Mouse (Mus musculus) embryonic facial prominence, embryonic 12.5 days (tissue): Measurements from ENCODE around the gene Rspo1. TPM values are rescaled to one million over a fixed set of nuclear protein-coding genes. Genes with fewer than 3 reads are reported as not detected.
"Not testable (repeated sequence)": the region's sequence is repeated elsewhere in the genome, so short reads cannot be mapped to it uniquely, and the experiment has no call there.

Source experiments
- ATAC-seq: fragments of 200-750 bp; cut with Nextera tagmentation; 2 replicates; pipeline ENCODE4 v1.8.0; 2017; ENCODE audit not compliant: insufficient number of reproducible peaks, insufficient read depth, low FRiP score, low TSS enrichment
- H3K27ac ChIP-seq: fragments of 300-500 bp; sonication (generic); 2 replicates; pipeline ENCODE4 v1.5.1; 2016; ENCODE audit warnings: mild to moderate bottlenecking
- H3K27me3 ChIP-seq: fragments of 300-500 bp; sonication (generic); 2 replicates; pipeline ENCODE4 v1.6.1; 2016; ENCODE audit warnings: mild to moderate bottlenecking, moderate library complexity
- H3K36me3 ChIP-seq: fragments of 300-500 bp; sonication (generic); 2 replicates; pipeline ENCODE4 v1.6.1; 2016; ENCODE audit warnings: mild to moderate bottlenecking
- H3K4me1 ChIP-seq: fragments of 300-500 bp; sonication (generic); 2 replicates; pipeline ENCODE4 v1.6.1; 2016
- H3K4me2 ChIP-seq: fragments of 300-500 bp; sonication (generic); replicated peaks from 2 replicates; pipeline ENCODE4 v1.6.1; 2016; ENCODE audit warnings: mild to moderate bottlenecking, moderate library complexity
- H3K4me3 ChIP-seq: fragments of 300-500 bp; sonication (generic); 2 replicates; pipeline ENCODE4 v1.5.1; 2016; ENCODE audit warnings: mild to moderate bottlenecking
- H3K9ac ChIP-seq: fragments of 300-500 bp; sonication (generic); 2 replicates; pipeline ENCODE4 v1.6.1; 2016; ENCODE audit warnings: mild to moderate bottlenecking, moderate library complexity
- H3K9me3 ChIP-seq: fragments of 300-500 bp; sonication (generic); 2 replicates; pipeline ENCODE4 v1.6.1; 2016; ENCODE audit warnings: mild to moderate bottlenecking, moderate library complexity
- WGBS: fragments of 180-500 bp; shearing (Covaris S2); methylation state at CpG from one replicate; pipeline ENCODE4 v1.1.7; 2016; 5-methylcytosine and 5-hydroxymethylcytosine counted together
- polyA plus RNA-seq: library from polyadenylated mRNA; unstranded; fragments of >200 nt; fragmentation: Nextera tagmentation; extraction: Ambion mirVana; gene quantifications from 2 replicates; pipeline ENCODE4 v1.2.1, GENCODE M21; 2016

The Rspo1 gene
- 7.2 and 11.4 TPM in 2 replicates for polyA plus RNA-seq

DNA sequence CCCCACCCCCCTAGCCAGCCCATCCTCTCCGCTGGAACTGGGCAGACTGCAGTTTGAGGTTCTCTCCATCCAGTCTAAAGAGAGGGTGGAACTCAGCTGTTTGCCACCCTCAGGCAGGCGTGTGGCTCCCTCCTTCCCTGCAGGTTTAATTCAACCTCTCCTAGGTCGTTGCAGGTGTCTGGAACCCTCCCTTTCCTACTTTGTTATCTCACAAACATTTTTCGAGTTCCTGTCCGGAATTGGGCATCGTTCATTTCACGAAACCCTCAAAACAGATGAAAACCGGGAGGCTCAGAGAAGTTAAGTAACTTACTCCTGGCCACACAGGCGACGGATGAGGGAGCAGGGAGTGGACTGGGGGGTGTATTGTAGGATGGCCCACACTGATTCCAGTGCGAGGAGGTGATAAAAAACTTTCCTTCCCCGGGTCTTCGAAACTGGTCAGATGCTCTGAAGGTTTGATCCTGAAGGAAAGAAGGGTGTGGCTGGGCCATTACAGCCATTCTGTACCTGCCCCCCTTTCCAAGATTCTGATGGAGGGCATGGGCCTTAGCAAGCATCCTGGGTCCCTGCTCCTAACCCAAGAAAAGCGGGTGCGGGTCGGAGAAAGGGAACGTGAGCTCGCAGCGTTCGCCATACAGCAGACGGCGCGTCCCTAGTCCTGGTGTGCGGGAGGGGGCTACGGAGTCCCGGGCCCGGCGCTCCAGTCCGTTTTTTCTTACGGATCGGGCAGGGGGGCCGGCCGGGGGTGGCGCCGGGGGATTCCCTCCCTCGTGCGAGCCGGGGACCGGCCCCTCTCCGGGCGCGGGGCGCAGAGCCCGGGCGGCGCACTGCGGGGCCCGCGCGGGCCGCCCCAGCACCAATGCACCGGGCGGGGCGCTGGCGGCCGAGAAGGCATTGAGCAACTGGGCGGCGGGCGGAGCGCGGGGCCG lies at the start of gene Rspo1:
Gene Rspo1, plus strand, starts transcription at position 760 of the 932 bp plus-strand sequence.
- peak; percentile 23; the same call in 1 of the 2 replicates for ATAC-seq
- Histone ChIP-seq H3K36me3 (no peaks in the 10 kb centered on the region), H3K27ac (no peak within 1 kb of the TSS), H3K4me1 (peaks cover 52% of the 10 kb centered on the region), H3K27me3 (peaks cover 92% of the 10 kb centered on the region), H3K4me2 (peak within 1 kb of the TSS; percentile 74), H3K4me3 (peak within 1 kb of the TSS; percentile 51), H3K9ac (peak within 1 kb of the TSS; percentile 54), H3K9me3 (no peaks in the 10 kb centered on the region)
- WGBS, result 1% methylated on average over 37 of the region's 62 CpGs

DNA sequence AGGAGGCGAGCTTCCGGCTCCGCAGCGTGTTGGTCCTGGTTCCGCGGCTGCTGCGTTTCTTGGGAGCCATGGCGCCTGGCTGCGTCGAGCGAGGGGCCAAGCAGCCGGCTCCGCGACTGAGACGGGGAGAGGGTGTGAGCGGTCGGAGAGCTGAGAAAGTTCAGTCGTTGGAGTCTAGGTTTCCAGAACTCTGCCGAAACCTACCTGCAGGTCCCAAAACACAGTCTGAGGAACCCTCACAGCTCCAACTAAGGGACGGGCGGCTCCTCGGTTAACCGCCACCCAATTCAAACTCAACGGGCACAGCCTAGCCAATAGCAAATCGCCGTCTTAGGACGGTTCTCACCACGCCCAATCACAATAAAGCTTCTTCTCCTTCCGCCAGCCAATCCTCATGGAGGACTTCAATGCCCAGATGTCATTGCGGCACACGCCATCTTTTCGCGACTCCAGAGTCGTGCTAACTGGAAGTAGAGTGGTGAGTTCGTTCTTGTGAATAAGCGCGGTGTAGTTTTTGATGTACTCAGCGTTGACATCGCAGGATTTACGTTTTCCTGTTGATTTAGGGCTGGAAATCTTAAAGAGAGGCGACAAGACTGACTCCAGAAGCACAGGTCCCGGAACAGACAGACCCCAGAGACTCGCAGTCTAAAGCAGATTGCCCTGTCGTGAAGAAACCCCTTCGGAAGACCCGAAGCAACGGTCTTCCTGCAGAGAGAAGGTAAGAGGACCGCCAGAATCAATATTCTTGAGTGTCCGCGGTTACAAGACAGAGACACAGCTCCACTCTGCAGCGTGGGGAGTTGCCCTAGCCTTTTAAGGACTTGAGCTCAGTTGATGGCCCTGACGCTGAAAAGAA lies 49.4 kb upstream of the Rspo1 start, which contains the start of gene 9930104L06Rik:
Gene 9930104L06Rik, plus strand, starts transcription at position 436 of the 859 bp plus-strand sequence.
- peaks cover 21% of the 10 kb centered on the region; the same call in 1 of the 2 replicates for H3K36me3 ChIP-seq
- H3K27me3 ChIP-seq, result no peaks in the 10 kb centered on the region
- WGBS, result under 1% methylated on average over 52 of the region's 52 CpGs
- ATAC-seq, result peak; percentile 95
- peak within 1 kb of the TSS; percentile 47; the same call in 1 of the 2 replicates for H3K27ac ChIP-seq
- peak within 1 kb of the TSS; percentile 80 for H3K9ac ChIP-seq
- H3K9me3 ChIP-seq, result no peaks in the 10 kb centered on the region
- peaks cover 19% of the 10 kb centered on the region for H3K4me1 ChIP-seq
- H3K4me3 ChIP-seq, result peak within 1 kb of the TSS; percentile 81
- H3K4me2 ChIP-seq, result peak within 1 kb of the TSS; percentile 89

DNA sequence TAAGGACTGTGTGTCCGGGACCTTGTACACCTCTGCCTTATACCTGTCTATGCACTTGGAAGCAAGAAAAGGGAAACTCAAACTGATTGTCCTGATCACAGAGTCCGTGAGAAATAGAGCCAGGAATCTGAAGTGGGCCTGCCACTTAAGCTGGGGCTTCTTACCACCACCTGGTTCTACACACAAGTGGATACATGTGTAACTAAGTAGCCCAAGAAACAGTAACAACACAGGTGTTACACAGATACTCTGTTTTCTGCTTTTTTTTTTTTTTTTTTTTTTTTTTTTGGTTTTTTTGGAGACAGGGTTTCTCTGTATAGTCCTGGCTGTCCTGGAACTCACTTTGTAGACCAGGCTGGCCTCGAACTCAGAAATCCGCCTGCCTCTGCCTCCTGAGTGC lies 47.0 kb upstream of the Rspo1 start, which contains the start of gene Cdca8:
Gene Cdca8, minus strand, starts transcription at position 101 of the 400 bp plus-strand sequence.
- H3K4me2 ChIP-seq, result peak within 1 kb of the TSS; percentile 89; the same call in 1 of the 2 replicates

DNA sequence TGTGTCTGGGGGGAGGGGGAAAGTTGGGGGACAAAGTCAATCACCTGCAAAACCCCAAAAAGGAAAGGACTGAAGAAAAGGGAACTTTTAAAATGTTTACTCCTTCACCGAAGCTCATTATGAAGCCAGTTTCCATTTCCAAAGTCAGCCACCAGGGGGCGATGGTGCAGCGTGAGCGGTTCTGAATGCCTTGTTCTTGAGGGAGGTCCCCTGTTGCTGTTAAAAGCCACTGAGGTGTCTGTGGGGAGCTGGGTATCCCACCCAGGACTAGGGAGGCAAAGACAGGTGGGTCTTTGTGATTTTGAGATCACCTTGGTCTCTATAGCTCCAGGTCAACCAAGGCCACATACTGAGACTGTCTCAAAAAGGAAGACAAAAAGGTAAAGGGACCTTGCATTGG lies 43.2 kb upstream of the Rspo1 start:
- Histone ChIP-seq H3K9me3 (no peaks in the 10 kb centered on the region), H3K4me1 (peaks cover 3% of the 10 kb centered on the region), H3K27ac (no peak overlapping the region), H3K4me3 (no peak overlapping the region), H3K4me2 (no peak overlapping the region), H3K9ac (no peak overlapping the region), H3K36me3 (peaks cover 30% of the 10 kb centered on the region; the same call in 1 of the 2 replicates), H3K27me3 (no peaks in the 10 kb centered on the region)
- no peak for ATAC-seq
- WGBS, result 11% methylated on average over 4 of the region's 4 CpGs

More for the DNA sequence above, 47.0 kb upstream of the Rspo1 start, which contains the start of gene Cdca8:
- not testable (repeated sequence) for ATAC-seq, H3K9ac ChIP-seq, H3K27ac ChIP-seq, H3K27me3 ChIP-seq, H3K9me3 ChIP-seq, H3K4me3 ChIP-seq
- H3K4me1 ChIP-seq, result peaks cover 19% of the 10 kb centered on the region
- H3K36me3 ChIP-seq, result peaks cover 30% of the 10 kb centered on the region; the same call in 1 of the 2 replicates
- 93% methylated on average over 4 of the region's 4 CpGs for WGBS

DNA sequence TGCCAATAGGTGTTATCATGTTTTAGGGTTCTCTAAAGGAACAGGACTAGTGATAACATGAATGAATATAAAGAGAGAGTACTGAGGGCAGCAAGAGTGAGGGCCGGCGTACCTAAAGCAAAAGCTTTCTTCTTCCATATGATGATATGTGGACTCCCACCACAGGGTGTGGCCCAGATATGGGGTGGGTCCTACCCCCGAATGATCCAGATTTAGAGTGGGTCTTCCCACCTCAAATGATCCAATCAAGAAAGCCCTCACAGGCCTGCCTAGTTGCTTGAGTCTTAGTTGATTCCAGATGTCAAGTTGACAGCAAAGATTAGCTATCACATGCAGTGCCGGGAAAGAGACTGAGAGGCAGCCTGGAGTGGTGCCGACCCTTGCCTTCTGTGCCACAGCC lies 42.4 kb upstream of the Rspo1 start:
- 50% methylated on average over 5 of the region's 5 CpGs for WGBS
- H3K36me3 ChIP-seq, result peaks cover 24% of the 10 kb centered on the region; the same call in 1 of the 2 replicates
- no peak overlapping the region for H3K4me2 ChIP-seq
- no peak overlapping the region for H3K27ac ChIP-seq
- H3K4me3 ChIP-seq, result no peak overlapping the region
- H3K9me3 ChIP-seq, result no peaks in the 10 kb centered on the region
- no peak overlapping the region for H3K9ac ChIP-seq
- no peaks in the 10 kb centered on the region for H3K4me1 ChIP-seq
- no peak for ATAC-seq
- H3K27me3 ChIP-seq, result no peaks in the 10 kb centered on the region

DNA sequence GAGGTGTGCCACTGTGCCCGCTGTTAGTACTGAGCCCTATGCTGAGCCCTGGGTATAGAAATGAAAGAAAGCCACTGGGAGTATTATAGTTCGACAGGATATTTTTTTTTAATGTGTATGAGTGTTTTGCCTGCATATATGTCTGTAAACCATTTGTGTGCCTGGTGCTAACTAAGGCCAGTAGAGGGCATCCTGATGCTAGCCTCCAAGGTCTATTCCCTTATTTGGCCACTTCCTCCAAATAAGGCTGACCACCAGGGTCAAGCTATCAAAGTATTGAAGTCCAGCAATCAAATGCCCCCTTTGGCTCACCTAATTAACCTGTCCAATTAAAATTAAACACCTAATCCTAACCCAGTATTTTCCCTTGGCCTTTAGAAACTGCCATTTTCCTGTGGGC lies 41.3 kb upstream of the Rspo1 start:
- Histone ChIP-seq H3K27ac (no peak overlapping the region), H3K9me3 (no peaks in the 10 kb centered on the region), H3K4me2 (no peak overlapping the region), H3K4me3 (no peak overlapping the region), H3K27me3 (no peaks in the 10 kb centered on the region), H3K36me3 (peaks cover 19% of the 10 kb centered on the region; the same call in 1 of the 2 replicates), H3K4me1 (no peaks in the 10 kb centered on the region), H3K9ac (no peak overlapping the region)
- no peak for ATAC-seq
- 51% methylated on average over 2 of the region's 2 CpGs for WGBS

DNA sequence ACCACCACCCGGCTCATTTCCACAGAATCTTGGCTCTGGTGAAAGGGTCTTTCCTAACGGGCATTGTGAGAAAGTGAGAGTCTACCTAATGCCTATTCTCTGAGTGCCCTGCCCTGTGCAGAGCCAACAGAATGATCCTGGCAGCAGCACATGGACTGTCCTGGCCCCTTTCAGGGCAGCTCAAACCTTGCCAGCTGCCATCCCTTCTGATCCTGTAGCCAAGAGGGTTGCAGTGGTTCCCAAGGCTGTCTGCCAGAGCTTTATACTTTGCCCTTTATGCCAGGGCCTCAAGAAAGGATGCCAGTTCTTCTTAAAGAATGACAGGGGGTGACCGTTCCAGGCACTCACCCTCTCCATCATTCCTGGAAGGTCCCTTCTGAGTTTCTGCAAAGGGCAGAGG lies 36.7 kb upstream of the Rspo1 start:
- H3K27ac ChIP-seq, result no peak overlapping the region
- ATAC-seq, result no peak
- H3K27me3 ChIP-seq, result no peaks in the 10 kb centered on the region; the same call in 1 of the 2 replicates
- H3K9ac ChIP-seq, result no peak overlapping the region
- WGBS, result 89% methylated on average over 3 of the region's 3 CpGs
- no peak overlapping the region for H3K4me2 ChIP-seq
- no peaks in the 10 kb centered on the region for H3K9me3 ChIP-seq
- no peak overlapping the region for H3K4me3 ChIP-seq
- no peaks in the 10 kb centered on the region for H3K36me3 ChIP-seq
- H3K4me1 ChIP-seq, result no peaks in the 10 kb centered on the region

DNA sequence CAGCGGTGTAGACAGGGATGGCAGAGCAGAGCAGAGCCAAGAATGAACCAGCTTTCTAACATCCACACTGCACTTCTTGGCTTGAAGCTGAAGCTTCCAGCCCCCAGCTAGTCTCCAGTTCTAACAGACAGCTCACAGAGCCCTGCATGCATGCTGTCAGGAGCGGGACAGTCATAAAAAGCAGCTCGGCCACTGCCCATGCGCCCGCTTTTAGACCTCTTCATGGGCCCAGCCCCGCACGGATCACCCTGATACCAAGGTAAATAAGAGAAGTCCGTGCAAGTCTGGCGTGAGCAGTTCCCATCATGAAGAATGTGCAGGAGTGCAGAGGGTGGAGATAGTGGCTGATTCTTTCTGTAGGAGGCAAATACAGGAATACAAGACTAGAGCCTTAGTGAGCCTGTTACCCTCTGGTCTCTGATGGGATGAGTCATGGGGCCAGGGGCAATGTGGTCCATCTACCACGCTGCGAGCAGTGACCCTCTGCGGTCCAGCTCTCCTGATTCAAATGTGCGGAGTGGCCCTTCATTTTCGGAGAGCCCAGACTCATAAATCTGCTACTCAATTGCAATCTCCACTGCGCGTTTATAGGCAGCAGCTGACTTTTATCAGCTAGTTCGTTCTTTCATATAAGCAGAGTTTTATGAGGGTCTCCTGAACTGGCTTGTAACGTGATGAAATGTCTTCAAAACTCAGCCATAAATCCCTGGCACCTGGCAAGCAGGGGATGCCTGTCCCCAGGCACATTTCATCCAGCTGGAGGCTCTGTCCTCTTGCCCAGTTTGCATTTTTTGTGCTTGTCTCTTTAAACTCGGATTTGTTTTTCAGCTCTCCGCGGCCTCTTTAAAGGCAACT lies 35.8 kb upstream of the Rspo1 start:
- H3K27ac ChIP-seq, result no peak overlapping the region
- no peaks in the 10 kb centered on the region for H3K9me3 ChIP-seq
- no peak for ATAC-seq
- no peaks in the 10 kb centered on the region for H3K4me1 ChIP-seq
- H3K9ac ChIP-seq, result no peak overlapping the region
- H3K4me2 ChIP-seq, result no peak overlapping the region
- no peaks in the 10 kb centered on the region for H3K36me3 ChIP-seq
- no peak overlapping the region for H3K4me3 ChIP-seq
- no peaks in the 10 kb centered on the region; the same call in 1 of the 2 replicates for H3K27me3 ChIP-seq
- WGBS, result 83% methylated on average over 21 of the region's 21 CpGs

DNA sequence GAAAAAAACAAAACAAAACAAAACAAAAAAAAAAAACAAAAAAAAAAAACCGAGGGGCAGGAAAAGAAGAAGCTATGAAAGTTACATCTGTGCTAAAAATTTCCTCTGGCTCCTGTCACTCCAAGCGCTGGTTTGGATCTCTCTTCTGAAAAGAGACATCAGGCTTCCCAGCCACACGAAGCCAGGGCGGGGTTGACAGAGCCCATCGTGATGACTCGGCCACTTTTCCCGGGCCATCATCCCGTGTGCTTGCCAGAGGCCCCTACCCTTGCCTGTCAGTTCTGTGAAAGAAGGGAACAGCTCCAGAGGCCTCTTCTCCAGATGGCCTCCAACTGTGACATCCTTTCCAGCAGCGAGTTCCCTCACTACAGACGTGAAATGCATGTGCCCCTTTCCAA lies 35.2 kb upstream of the Rspo1 start:
- no peak for ATAC-seq
- Histone ChIP-seq H3K27me3 (no peaks in the 10 kb centered on the region; the same call in 1 of the 2 replicates), H3K9ac (no peak overlapping the region), H3K36me3 (no peaks in the 10 kb centered on the region), H3K4me1 (no peaks in the 10 kb centered on the region), H3K4me2 (no peak overlapping the region), H3K4me3 (no peak overlapping the region), H3K9me3 (no peaks in the 10 kb centered on the region), H3K27ac (no peak overlapping the region)
- WGBS, result 57% methylated on average over 10 of the region's 10 CpGs

DNA sequence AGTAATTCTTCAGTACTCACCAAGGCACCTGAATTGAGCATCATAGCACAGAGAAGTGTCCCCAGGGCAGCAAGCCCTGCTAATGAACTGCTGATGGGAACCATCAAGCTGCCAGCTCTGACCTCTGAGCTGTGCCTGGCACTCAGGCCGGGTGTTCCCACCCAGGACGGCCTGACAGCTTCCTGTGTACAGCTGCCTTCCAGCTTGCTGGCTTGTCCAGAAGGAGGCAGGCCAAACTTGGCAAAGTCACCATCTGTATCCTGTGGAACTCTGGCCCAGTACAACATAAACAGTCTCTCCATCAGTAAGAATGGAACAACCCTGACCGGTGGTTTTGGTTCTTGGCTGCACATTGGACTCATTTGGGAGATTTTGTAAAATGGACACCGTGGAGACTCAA lies 32.7 kb upstream of the Rspo1 start:
- Histone ChIP-seq H3K27me3 (peaks cover 7% of the 10 kb centered on the region), H3K4me2 (no peak overlapping the region), H3K4me3 (no peak overlapping the region), H3K27ac (no peak overlapping the region), H3K36me3 (no peaks in the 10 kb centered on the region), H3K9ac (no peak overlapping the region), H3K9me3 (no peaks in the 10 kb centered on the region), H3K4me1 (peaks cover 1% of the 10 kb centered on the region; the same call in 1 of the 2 replicates)
- WGBS, result 62% methylated on average over 4 of the region's 4 CpGs
- ATAC-seq, result no peak
